Mouse (Mus musculus) ovary, postnatal 10 days (tissue): Measurements from ENCODE around the gene Dll4.

ENCODE experiments used
- DNase-seq: peaks from one replicate; pipeline ENCODE4 v3.0.0; 2022; ENCODE audit warnings: low spot score

Dll4 gene

GRCm38 (mm10) chr2:119325568-119326143 is at the start of gene Dll4:
Gene Dll4 (plus strand): TSS chr2:119325784.
- no peak for DNase-seq

GRCm38 (mm10) chr2:119276926-119277325 is 48.7 kb upstream of the Dll4 start:
- no peak for DNase-seq

GRCm38 (mm10) chr2:119277810-119278209 is 47.8 kb upstream of the Dll4 start:
- DNase-seq = no peak

GRCm38 (mm10) chr2:119281899-119282565 is 43.6 kb upstream of the Dll4 start:
- DNase-seq = no peak

GRCm38 (mm10) chr2:119287372-119287771 is 38.2 kb upstream of the Dll4 start:
- DNase-seq = no peak

GRCm38 (mm10) chr2:119288270-119288882 is 37.2 kb upstream of the Dll4 start, which contains the start of gene Vps18:
Gene Vps18 (plus strand): TSS chr2:119288740.
- DNase-seq = peak; percentile 96

GRCm38 (mm10) chr2:119289014-119289416 is 36.6 kb upstream of the Dll4 start:
- DNase-seq = no peak

- no peak for DNase-seq
Observed at GRCm38 (mm10) chr2:119292281-119292680, 33.3 kb upstream of the Dll4 start.

- DNase-seq = no peak
Observed at GRCm38 (mm10) chr2:119292852-119293251, 32.7 kb upstream of the Dll4 start.

- DNase-seq = no peak
Observed at GRCm38 (mm10) chr2:119293311-119293710, 32.3 kb upstream of the Dll4 start.

GRCm38 (mm10) chr2:119293776-119294390 is 31.7 kb upstream of the Dll4 start:
- DNase-seq = no peak

- DNase-seq = no peak
Observed at GRCm38 (mm10) chr2:119294411-119294810, 31.2 kb upstream of the Dll4 start.

- no peak for DNase-seq
Observed at GRCm38 (mm10) chr2:119296756-119297155, 28.8 kb upstream of the Dll4 start.

GRCm38 (mm10) chr2:119297506-119297905 is 28.1 kb upstream of the Dll4 start:
- no peak for DNase-seq

GRCm38 (mm10) chr2:119298330-119298729 is 27.3 kb upstream of the Dll4 start:
- no peak for DNase-seq

GRCm38 (mm10) chr2:119298839-119299238 is 26.7 kb upstream of the Dll4 start:
- DNase-seq = no peak

GRCm38 (mm10) chr2:119299981-119300818 is 25.4 kb upstream of the Dll4 start:
- no peak for DNase-seq

- DNase-seq = no peak
Observed at GRCm38 (mm10) chr2:119300819-119301493, 24.6 kb upstream of the Dll4 start.

- no peak for DNase-seq
Observed at GRCm38 (mm10) chr2:119302876-119303275, 22.7 kb upstream of the Dll4 start.

GRCm38 (mm10) chr2:119304391-119304790 is 21.2 kb upstream of the Dll4 start:
- DNase-seq = no peak

GRCm38 (mm10) chr2:119304798-119305208 is 20.8 kb upstream of the Dll4 start:
- no peak for DNase-seq
